Mouse (Mus musculus) lung, postnatal 0 days (tissue): Measurements from ENCODE around the gene Pacrg.

ENCODE experiments used
- CTCF ChIP-seq: IDR thresholded peaks from 2 replicates; pipeline ENCODE4 v1.5.1; 2016; ENCODE audit warnings: antibody characterized with exemption, mild to moderate bottlenecking
- EP300 ChIP-seq: IDR thresholded peaks from 2 replicates; pipeline ENCODE4 v1.6.1; 2016; ENCODE audit warnings: antibody characterized with exemption, mild to moderate bottlenecking, control low read depth

- no peak for TF ChIP-seq CTCF
- no peak for TF ChIP-seq EP300
Measured at GRCm38 (mm10) chr17:10874208-10875187, 34.4 kb upstream of the Pacrg start.
